Mouse (Mus musculus) hindbrain, embryonic 16.5 days (tissue): Measurements from ENCODE around the gene Ulk4. TPM values are rescaled to one million over a fixed set of nuclear protein-coding genes. Genes with fewer than 3 reads are reported as not detected.
"Not testable (repeated sequence)": the region's sequence is repeated elsewhere in the genome, so short reads cannot be mapped to it uniquely, and the experiment has no call there.

Experiments
- ATAC-seq: fragments of 200-750 bp; cut with Nextera tagmentation; 2 replicates; pipeline ENCODE4 v1.8.0; 2017; ENCODE audit warnings: moderate TSS enrichment, moderate library complexity
- H3K27ac ChIP-seq: fragments of 300-500 bp; sonication (generic); 2 replicates; pipeline ENCODE4 v1.5.1; 2014; ENCODE audit warnings: low read depth, mild to moderate bottlenecking, control low read depth, low read length, moderate library complexity
- H3K27me3 ChIP-seq: fragments of 300-500 bp; sonication (generic); replicated peaks from 2 replicates; pipeline ENCODE4 v1.6.1; 2014; ENCODE audit warnings: low read length; ENCODE audit not compliant: control insufficient read depth, insufficient read depth
- H3K36me3 ChIP-seq: fragments of 300-500 bp; sonication (generic); 2 replicates; pipeline ENCODE4 v1.6.1; 2014; ENCODE audit warnings: mild to moderate bottlenecking, low read length, moderate library complexity, mixed read lengths; ENCODE audit not compliant: control insufficient read depth, insufficient read depth
- H3K4me1 ChIP-seq: fragments of 300-500 bp; sonication (generic); 2 replicates; pipeline ENCODE4 v1.6.1; 2014; ENCODE audit warnings: low read depth, low read length; ENCODE audit not compliant: control insufficient read depth, insufficient read depth
- H3K4me2 ChIP-seq: fragments of 300-500 bp; sonication (generic); 2 replicates; pipeline ENCODE4 v1.6.1; 2014; ENCODE audit warnings: mild to moderate bottlenecking, low read length, control low read depth, moderate library complexity
- H3K4me3 ChIP-seq: fragments of 300-500 bp; sonication (generic); 2 replicates; pipeline ENCODE4 v1.5.1; 2014; ENCODE audit warnings: mild to moderate bottlenecking, low read length, control low read depth, moderate library complexity
- H3K9ac ChIP-seq: fragments of 300-500 bp; sonication (generic); 2 replicates; pipeline ENCODE4 v1.6.1; 2014; ENCODE audit warnings: low read depth, mild to moderate bottlenecking, control low read depth, low read length, moderate library complexity
- H3K9me3 ChIP-seq: fragments of 300-500 bp; sonication (generic); 2 replicates; pipeline ENCODE4 v1.6.1; 2014; ENCODE audit warnings: mild to moderate bottlenecking, low read length, moderate library complexity; ENCODE audit not compliant: control insufficient read depth
- WGBS: fragments of 180-500 bp; shearing (Covaris S2); extraction: QIAGEN DNeasy Blood & Tissue Kit; methylation state at CpG from one replicate; pipeline ENCODE4 v1.1.7; 2014; 5-methylcytosine and 5-hydroxymethylcytosine counted together
- polyA plus RNA-seq: library from polyadenylated mRNA; unstranded; fragments of >200 nt; fragmentation: Nextera tagmentation; extraction: Ambion mirVana; gene quantifications from 2 replicates; pipeline ENCODE4 v1.2.1, GENCODE M21; 2015

Gene Ulk4
- polyA plus RNA-seq, 1 experiment from 2014 or later = 75.8 TPM

- H3K4me1 ChIP-seq = no peaks in the 10 kb centered on the region; the same call in 1 of the 2 replicates
- H3K4me2 ChIP-seq = peak within 1 kb of the TSS; percentile 6; the same call in 1 of the 2 replicates
- ATAC-seq = no peak
- no peak within 1 kb of the TSS for H3K4me3 ChIP-seq
- no peaks in the 10 kb centered on the region for H3K36me3 ChIP-seq
- no peaks in the 10 kb centered on the region for H3K27me3 ChIP-seq
- WGBS = 55% methylated on average over 11 of the region's 11 CpGs
- no peaks in the 10 kb centered on the region for H3K9me3 ChIP-seq
- H3K27ac ChIP-seq = 0 out of 2 replicates have a peak within 1 kb of the TSS, but pooled peaks have one; percentile 3
- no peak within 1 kb of the TSS for H3K9ac ChIP-seq
Observed at GRCm38 (mm10) chr9:120929081-120929480, 347.9 kb downstream of the Ulk4 start, which contains the start of gene Ctnnb1. TSS of gene Ctnnb1 (plus strand) at chr9:120929216.

GRCm38 (mm10) chr9:120926939-120927606 lies 349.9 kb downstream of the Ulk4 start:
- Histone ChIP-seq H3K36me3 (no peaks in the 10 kb centered on the region), H3K27me3 (no peaks in the 10 kb centered on the region), H3K27ac (no peak overlapping the region), H3K4me1 (no peaks in the 10 kb centered on the region), H3K9ac (no peak overlapping the region), H3K4me2 (no peak overlapping the region), H3K4me3 (no peak overlapping the region), H3K9me3 (no peaks in the 10 kb centered on the region)
- WGBS = 40% methylated on average over 9 of the region's 9 CpGs
- no peak for ATAC-seq

GRCm38 (mm10) chr9:120926126-120926525 lies 350.9 kb downstream of the Ulk4 start:
- H3K27ac ChIP-seq = no peak overlapping the region
- no peak overlapping the region for H3K4me3 ChIP-seq
- no peaks in the 10 kb centered on the region for H3K9me3 ChIP-seq
- no peak for ATAC-seq
- H3K4me1 ChIP-seq = no peaks in the 10 kb centered on the region
- H3K4me2 ChIP-seq = no peak overlapping the region
- H3K27me3 ChIP-seq = no peaks in the 10 kb centered on the region
- no peak overlapping the region for H3K9ac ChIP-seq
- 76% methylated on average over 1 of the region's 1 CpGs for WGBS
- no peaks in the 10 kb centered on the region for H3K36me3 ChIP-seq

- H3K4me3 ChIP-seq = no peak overlapping the region
- no peak overlapping the region for H3K27ac ChIP-seq
- 76% methylated on average over 5 of the region's 5 CpGs for WGBS
- H3K9me3 ChIP-seq = no peaks in the 10 kb centered on the region
- H3K36me3 ChIP-seq = no peaks in the 10 kb centered on the region
- ATAC-seq = no peak
- H3K27me3 ChIP-seq = no peaks in the 10 kb centered on the region
- H3K4me1 ChIP-seq = no peaks in the 10 kb centered on the region
- no peak overlapping the region for H3K4me2 ChIP-seq
- H3K9ac ChIP-seq = no peak overlapping the region
Observed at GRCm38 (mm10) chr9:120919130-120919529, 357.9 kb downstream of the Ulk4 start.

GRCm38 (mm10) chr9:120918642-120919041 lies 358.4 kb downstream of the Ulk4 start:
- Histone ChIP-seq H3K4me3 (no peak overlapping the region), H3K4me2 (no peak overlapping the region), H3K36me3 (no peaks in the 10 kb centered on the region), H3K4me1 (no peaks in the 10 kb centered on the region), H3K9ac (no peak overlapping the region), H3K27ac (no peak overlapping the region), H3K9me3 (no peaks in the 10 kb centered on the region), H3K27me3 (no peaks in the 10 kb centered on the region)
- 42% methylated on average over 6 of the region's 6 CpGs for WGBS
- no peak for ATAC-seq

- Histone ChIP-seq H3K9me3 (no peaks in the 10 kb centered on the region), H3K36me3 (no peaks in the 10 kb centered on the region), H3K4me3 (no peak overlapping the region), H3K27ac (no peak overlapping the region), H3K27me3 (no peaks in the 10 kb centered on the region), H3K4me2 (no peak overlapping the region), H3K4me1 (no peaks in the 10 kb centered on the region), H3K9ac (no peak overlapping the region)
- ATAC-seq = no peak
- WGBS = 82% methylated on average over 5 of the region's 5 CpGs
Observed at GRCm38 (mm10) chr9:120918211-120918610, 358.8 kb downstream of the Ulk4 start.

GRCm38 (mm10) chr9:120917619-120918018 lies 359.4 kb downstream of the Ulk4 start:
- H3K4me2 ChIP-seq, ATAC-seq, H3K27me3 ChIP-seq, H3K27ac ChIP-seq, H3K36me3 ChIP-seq, H3K4me1 ChIP-seq, H3K4me3 ChIP-seq, H3K9me3 ChIP-seq, H3K9ac ChIP-seq: not testable (repeated sequence)
- 98% methylated on average over 2 of the region's 2 CpGs for WGBS

GRCm38 (mm10) chr9:120914877-120915459 lies 362.0 kb downstream of the Ulk4 start:
- H3K4me3 ChIP-seq = no peak overlapping the region
- ATAC-seq = no peak
- no peak overlapping the region for H3K27ac ChIP-seq
- no peak overlapping the region for H3K4me2 ChIP-seq
- no peaks in the 10 kb centered on the region for H3K9me3 ChIP-seq
- no peaks in the 10 kb centered on the region for H3K4me1 ChIP-seq
- 88% methylated on average over 14 of the region's 14 CpGs for WGBS
- no peak overlapping the region for H3K9ac ChIP-seq
- no peaks in the 10 kb centered on the region for H3K36me3 ChIP-seq
- no peaks in the 10 kb centered on the region for H3K27me3 ChIP-seq

GRCm38 (mm10) chr9:120914429-120914828 lies 362.6 kb downstream of the Ulk4 start:
- H3K36me3 ChIP-seq = no peaks in the 10 kb centered on the region
- H3K9me3 ChIP-seq = no peaks in the 10 kb centered on the region
- no peak overlapping the region for H3K27ac ChIP-seq
- no peak overlapping the region for H3K4me3 ChIP-seq
- no peak for ATAC-seq
- H3K9ac ChIP-seq = no peak overlapping the region
- H3K4me2 ChIP-seq = no peak overlapping the region
- H3K4me1 ChIP-seq = no peaks in the 10 kb centered on the region
- WGBS = 92% methylated on average over 4 of the region's 4 CpGs
- no peaks in the 10 kb centered on the region for H3K27me3 ChIP-seq
